Mouse (Mus musculus) cerebellum, adult 11-12 months (tissue): Measurements from ENCODE around the gene Zswim7.
A peak's percentile ranks its signal among the peaks of the same experiment; 100 is the strongest.
"Not testable (repeated sequence)": the region's sequence is repeated elsewhere in the genome, so short reads cannot be mapped to it uniquely, and the experiment has no call there.

Experiments used
- DNase-seq: peaks from one replicate; pipeline ENCODE4 v3.0.0; 2022

Gene Zswim7

DNA sequence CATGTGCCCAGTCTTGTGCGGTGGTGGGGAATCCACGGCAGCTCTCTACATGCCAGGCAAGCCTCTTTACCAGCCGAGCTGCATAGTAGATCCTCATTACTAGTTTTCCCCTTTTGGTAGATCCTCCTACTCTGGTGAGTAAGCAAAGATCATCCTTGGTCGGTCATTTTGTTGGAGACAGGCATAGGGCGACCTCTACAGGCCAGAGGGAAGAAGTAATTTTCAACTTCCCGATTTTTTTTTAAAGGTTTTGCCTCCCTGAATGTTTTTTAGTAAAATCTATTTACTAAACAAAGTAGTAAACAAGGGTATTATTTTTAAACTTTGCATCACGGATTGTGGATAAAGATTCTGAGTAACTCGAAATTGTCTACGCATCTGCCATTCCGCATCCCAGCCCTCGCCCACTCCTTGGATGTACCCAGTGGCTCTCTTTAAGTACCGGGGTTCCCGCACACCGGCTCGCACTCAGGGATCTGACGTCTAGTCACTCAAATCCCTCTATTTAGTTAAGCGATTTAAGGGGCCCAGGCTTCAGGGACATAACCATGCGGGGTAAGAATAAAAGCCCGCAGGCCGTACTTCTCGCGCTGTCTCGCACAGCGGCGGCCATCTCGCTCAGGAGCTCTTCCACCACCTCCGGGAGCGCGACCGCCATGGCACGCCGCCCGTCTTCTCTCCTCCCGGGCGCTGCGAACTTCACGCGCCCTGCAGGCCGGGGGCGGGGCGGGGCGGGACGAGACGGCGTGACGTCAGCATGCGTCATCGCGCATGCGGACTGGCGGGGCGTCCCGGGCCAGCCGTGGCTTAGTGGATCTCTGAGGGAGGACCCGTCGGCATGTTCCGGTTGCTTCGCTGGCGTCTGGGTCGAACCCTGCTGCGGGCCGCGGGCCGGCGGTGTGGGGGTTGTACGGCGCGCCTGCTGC is at the start of gene Zswim7, which contains the start of gene Ttc19:
Zswim7 (minus strand) TSS at position 701 of the 926 bp plus-strand sequence.
Ttc19 (plus strand) TSS at position 799 of the 926 bp plus-strand sequence.
- DNase-seq, result peak; percentile 91

DNA sequence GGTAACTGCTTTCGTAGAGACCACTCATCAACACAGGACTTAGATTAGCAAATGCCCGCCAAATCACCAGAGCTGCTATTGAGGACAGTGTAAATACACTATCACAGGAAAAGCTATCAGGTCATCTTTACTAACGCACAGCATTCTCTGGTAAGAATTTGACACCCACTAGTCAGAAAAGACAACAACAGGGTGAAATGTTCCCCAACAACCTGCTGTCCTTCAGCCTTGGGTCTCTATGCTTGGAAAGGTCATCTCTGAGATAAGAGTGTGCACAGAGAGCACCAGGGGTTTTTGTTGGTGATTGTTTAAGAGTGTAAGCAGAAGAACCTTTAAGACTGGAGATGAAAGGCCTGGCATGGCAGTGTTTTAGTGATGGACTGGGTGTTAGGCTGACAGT is 42.5 kb upstream of the Zswim7 start:
- DNase-seq, result no peak

DNA sequence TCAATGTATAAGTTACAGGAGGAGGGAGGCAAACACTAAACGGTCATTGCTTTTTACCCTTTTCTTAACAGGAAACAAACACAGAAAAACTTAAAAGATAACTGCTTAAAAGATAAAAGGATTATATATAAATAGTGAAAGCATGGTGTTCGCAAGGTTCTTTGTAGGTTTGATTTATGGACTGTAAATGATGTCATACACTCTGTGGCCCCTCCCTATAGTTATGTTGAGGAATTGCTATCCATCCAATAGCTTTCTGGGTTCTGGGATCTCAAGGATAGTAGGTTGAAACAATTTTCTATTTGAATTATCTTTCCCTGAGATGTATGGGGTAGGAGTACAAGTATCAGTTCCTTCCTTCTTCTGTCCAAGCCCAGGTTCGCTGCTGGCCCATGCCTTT is 38.9 kb upstream of the Zswim7 start:
- DNase-seq, result no peak

DNA sequence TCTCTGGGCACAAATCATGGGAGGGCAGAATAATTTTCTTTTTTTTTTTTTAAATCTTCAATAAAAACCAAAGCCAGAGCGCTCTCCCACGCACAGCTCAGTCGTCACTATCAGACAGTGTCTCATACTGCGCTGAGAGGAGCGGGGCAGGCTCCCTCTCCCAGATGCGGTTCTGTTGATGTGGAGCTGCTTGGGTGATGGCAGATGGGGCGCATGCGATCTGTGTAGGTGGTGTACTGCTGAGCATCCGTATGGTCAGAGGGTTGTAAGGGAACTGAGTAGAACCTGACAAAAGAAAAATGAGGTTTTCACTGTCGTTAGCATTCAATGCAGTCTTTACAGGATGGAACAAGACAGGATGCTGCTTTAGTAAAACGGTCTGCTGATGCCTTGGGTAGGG is 36.6 kb upstream of the Zswim7 start:
- peak; percentile 61 for DNase-seq

DNA sequence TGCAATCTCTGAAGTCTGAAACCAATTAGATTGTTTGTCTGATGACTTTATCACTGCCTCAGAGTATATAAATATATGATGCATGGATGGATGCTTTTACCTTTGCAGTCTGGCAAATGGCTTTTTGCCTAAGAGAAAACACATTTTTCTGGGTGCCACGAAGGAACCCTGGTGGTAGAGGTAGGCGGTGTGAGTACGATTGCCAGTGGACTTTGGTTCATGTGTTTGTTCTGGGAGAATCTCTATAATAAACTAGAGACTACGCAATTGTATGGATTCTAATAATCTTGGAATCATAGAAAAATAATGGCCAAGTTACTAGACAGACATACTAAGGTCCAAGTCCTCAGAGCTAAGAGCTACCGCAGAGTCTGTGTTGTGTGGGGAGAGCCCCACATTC is 33.8 kb upstream of the Zswim7 start:
- DNase-seq, result no peak

DNA sequence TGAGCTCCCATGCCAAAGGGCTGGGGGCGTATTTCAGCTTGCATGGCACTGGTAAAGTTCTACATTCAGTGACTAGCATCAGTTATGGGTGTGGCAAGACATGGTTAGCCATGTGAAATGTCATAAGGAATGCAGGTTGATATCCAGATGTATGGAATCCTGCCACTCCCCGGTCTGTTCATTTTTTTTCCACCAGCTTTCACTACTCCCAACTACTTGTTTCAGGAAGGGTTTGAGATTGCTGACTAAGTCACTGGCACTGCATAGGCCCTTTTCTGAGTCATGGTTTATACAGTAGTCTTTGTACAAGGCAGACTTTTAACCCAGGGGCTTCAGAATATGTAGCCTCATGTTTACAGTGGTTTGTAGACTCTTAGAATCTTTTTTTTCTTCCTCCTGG is 28.1 kb upstream of the Zswim7 start:
- no peak for DNase-seq

DNA sequence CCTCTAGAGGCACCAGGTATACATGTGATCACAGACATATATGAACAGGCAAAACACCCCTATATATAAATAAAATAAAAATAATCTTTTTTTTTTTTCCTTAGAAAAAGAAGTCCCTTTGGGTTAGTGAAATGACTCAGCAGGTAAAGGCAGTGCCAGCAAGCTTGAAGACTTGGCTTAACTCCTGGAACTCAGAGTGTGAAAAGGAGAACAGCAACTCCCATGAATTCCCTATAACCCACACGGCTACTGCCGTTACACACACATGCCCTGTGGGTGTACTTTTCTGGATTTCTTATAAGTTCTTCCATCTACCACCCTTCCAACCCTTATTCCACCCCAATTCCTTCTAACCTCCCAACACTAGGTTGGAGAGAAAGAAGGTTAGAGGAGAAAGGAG is 24.7 kb upstream of the Zswim7 start:
- DNase-seq, result no peak

DNA sequence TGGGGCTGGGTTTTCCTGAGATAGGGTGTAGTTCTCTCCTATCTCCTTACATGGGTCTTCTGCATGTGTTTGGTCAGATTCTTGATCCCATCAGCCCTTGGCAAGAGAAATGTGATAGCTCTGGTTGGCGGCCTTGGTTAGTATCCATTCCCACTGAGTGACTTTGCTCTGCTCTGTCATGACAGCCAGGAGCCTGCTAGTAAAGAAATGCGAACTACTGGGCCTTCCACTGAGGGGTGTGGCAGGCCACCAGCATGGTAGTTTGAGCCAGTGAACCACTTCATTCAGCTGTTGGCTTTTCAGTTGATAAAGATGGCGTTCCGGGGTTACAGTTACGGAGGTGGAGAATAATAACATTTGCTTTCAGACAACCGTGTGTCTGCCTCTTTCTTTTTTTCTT is 17.7 kb upstream of the Zswim7 start:
- no peak for DNase-seq

DNA sequence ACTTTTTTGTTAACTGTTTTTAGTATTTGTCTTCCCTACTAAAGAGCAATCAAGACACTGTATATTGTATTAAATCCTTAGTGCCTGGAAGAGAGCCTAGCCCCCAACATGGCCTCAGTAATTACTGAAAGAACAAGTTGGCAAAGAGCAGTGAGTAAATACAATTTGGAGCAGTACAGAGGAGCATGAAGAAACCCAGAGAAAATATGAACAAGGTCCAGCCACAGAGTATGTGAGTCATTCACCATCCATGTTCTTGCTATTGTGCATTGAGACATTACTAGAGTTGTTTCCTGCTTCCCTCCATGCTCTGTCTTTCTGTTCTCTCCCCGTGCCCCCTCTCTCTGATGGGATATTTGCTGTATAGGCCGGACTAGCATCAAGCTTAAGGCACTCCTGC is 12.9 kb upstream of the Zswim7 start:
- DNase-seq, result no peak

DNA sequence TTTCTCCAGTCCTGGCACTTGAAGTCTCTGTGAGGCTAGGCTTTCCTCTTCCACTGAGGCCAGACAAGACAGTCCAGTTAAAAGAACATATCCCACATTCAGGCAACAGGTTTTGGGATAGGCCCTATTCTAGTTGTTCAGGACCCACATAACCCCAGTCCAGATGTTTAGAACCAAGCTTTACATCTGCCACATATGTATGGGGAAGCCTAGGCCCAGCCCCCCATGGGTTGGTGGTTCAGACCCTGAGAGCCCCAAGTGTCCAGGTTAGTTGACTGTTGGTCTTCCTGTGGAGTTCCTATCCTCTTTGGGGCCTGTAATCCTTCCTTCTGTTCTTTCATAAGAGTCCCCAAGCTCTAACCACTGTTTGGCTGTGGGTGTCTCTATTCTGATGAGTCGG is 6.5 kb upstream of the Zswim7 start:
- DNase-seq, result no peak

DNA sequence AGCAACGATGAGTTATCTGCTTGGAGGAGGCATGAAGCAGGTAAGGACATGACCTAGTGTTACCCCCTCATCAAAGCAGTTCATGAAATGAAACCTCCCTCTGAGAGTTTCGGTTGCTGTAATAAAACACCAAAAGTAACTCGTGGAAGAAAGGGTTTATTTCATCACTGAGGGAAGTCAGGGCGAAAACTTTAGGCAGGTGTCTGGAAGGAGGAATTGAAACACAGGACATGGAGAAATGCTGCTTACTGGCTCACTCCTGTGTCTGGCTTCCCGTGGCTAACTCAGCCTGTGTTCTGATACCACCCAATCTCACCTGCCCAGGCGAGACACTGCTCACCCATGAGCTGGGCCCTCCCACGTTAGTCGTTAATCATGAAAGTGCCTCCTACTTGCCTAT is 3.8 kb upstream of the Zswim7 start:
- DNase-seq, result no peak

DNA sequence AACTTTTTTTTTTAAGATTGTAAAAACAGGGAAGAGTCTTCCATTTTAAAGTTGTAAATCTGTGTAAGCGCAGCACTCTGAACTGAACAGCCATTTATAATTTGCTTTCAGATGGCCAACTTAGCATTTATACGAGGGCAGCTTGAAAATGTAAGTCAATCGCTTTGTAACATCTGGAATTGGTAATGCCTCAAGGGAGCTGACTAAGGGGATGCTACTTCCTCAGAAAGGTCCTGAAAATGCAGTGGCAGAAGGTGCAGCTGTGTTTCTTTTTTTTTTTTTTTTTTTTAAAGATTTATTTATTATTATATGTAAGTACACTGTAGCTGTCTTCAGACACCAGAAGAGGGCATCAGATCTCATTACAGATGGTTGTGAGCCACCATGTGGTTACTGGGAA is 2.8 kb upstream of the Zswim7 start:
- DNase-seq, result not testable (repeated sequence)

DNA sequence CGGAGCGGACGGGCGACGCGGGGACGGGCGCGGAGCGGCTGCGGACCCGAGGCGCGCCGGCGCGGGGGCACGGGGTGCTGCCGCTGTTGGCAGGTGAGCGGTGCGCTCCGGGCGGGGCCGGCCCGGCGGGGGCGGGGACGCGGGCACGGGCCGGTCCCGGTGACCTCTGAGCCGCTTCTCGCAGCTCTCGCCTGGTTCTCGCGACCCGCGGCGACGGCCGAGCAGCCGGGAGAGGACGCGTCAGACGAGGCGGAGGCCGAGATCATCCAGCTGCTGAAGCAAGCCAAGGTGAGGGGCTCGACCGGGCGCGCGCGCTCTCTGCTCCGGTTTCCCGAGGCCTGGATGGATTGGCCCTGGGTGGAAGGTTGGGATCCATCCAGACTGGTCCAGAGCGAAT is 424 bp upstream of the Zswim7 start:
- no peak for DNase-seq

DNA sequence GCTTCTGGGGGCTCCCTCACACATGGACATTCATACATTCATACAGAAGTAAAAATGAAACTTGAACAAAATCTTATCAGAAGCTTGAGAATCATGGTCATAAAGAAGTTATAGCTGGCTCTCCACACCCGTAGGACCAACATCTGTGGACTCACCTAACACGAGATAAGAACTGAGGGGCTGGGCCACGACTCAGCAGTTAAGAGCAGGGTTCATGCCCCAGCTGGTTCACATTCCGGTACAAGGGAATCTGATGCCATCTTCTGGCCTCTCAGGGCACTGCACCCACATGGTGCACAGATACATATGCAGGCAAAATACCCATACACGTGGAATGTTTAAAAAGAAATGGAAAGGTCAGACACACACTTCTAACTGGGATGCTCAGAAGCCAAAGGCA is 3.1 kb downstream of the Zswim7 start:
- peak; percentile 18 for DNase-seq

DNA sequence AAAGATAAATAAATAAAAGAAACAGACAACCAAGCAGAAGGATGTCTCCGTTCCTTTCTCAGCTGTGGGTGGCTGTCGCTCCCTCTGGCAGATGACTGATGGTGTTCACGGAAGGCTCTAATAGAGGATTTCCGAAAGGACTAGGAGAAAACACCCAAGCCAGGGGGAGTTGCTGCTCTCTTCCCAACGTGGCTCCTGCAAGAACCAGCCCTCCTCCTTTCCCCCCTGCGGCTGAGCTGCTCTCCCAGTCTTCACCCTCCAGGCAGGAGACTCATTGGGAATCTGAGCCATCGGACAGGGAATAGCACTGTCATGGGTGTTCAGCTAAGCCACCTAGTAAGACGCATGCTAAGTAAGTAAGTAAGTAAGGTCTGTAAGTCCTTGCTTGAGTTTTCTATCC is 4.1 kb downstream of the Zswim7 start:
- DNase-seq, result no peak

DNA sequence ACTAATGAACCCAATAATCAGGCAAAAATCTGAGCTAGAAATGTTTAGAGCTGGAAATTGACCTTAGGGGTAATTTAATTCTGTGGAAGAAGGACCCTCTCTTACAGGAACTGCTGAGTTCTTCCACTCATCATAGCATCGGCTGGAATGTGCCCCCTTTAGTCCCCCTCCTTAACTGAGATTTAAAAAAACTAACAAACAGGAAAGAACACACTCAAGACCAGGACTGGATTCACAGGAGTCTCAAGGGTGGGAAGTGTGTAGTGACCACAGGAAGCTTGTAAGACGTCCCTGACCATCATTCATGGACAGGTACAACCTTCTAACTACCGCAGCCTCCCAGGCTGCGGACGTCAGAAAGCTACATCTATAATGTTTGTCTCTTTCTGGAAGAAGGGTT is 10.3 kb downstream of the Zswim7 start:
- no peak for DNase-seq

DNA sequence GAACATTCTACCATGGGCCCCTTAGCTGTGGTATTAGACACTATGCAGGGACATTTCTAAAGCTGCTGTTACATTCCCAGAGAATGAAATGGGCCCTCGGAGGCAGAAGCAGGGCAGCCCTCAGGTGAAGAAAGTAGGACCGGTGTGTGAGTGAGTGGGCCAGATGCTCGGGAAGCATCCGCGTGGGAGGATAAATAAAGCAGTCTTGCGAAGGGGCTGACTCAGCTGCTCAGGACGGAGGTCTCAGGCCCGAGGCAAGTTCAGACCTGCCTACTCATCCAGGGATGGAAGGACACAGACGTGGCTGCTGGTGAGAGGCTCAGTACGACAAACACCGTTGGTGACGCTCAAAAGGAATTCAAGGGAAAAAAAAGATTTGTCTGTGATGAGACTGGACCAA is 12.1 kb downstream of the Zswim7 start:
- no peak for DNase-seq

DNA sequence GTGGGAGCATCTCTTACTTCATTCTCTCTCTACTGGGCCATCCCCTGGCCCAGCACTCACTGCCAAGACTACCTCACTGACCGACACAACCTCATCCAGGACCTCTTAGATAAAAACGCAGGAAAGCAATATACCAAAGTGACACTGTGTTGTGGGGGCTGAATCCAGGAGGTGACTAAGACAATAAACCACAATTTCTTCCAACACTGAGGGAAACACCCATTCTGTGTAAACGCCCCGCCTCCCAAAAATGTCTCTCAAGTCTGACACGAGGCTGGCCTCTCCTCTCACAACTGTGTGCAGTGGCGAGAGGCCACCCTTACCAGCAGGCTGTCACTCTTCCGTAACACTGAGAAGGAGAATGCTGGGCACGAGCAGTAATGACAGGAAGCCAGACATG is 12.8 kb downstream of the Zswim7 start:
- DNase-seq, result no peak

DNA sequence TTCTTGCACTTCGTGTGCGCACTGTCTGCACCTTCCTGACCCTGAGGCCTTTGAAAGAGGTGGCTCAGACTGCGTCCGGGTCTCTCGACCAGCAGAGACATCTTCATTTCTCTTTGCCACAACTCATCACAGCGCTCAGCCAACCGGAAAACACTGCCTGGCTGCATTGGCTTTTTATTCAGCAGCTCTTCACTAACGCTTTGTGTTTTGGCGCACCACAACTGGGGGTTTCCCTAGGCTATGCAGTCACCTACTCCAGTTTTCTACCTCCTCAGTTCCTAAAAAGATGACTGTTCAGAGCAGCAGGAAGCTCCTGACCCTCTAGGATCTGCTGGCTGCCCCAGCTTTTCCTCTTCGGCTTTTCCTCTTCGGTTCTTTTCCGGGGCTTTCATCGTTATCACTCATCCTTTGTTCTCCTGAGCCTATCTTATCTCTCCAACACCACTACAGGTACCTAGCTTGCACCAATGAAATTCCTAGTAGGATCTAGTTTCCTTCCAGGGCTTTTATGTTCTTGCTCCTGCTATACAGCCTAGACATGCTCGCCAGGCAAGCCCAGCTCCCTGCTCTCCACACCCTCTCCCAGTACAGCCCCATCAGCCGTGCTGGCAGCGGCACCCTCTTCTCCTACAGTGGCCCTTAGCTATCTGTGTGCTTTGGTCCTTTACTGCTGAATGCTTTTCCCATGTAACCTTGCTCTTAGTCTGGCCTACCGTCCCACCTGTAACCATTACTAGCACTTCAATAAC is 14.5 kb downstream of the Zswim7 start:
- DNase-seq, result no peak

DNA sequence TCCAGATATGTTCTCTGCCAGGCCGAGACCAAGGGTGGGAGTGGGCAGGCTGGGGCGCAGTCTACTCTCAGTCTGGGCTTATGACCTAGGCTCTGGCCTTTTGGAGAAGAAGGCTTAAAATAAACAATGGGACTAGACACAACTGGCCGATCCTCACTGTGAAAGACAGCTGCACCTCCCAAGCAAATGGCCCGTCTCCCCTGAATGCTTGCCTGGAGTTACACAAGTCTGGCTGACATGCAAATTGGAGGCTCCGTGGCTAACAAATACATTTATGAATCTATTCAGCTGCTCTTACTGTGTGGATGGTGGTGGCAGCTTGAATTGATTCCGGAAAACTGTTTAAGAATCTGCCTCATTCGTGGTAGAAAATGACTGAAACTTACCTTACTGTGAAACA is 15.5 kb downstream of the Zswim7 start:
- DNase-seq, result no peak

DNA sequence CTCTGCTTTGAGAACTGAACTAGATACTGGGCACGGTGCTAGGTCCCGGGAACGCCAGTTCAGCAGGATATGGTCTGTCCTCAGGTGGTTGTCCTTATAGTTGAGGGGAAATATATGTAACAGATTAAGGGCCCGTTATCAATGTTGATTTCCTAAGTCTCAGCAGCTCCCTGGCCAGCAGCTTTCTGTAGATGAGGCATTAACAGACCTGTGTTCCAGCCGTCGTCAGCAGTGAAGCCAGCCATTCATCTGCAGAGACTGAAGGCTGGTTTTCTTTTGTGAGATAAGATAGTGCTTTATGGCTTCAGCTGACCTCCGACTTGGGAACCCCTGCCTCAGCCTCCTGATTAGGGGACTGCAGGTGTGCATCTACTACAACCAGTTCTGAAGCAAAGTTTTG is 17.2 kb downstream of the Zswim7 start:
- no peak for DNase-seq

DNA sequence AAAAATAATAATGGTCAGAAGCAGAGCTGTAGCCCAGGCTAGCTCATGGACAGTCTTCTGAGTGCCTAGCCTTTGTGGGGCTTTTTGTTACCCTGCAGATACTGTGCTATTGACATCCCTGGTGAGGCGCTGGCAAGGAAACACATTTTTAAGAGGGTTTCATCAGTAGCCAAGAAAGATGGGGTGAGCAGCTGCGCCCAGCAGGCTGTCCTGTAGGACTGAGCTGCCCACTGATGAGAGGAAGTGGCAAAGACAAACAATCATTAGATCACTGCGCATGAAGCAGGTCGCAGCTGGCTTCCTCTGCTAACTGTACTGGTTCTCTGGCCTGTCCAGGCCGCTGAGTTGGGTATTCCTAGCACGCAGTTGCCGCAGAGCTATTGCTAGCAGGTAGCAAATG is 17.6 kb downstream of the Zswim7 start:
- DNase-seq, result no peak

DNA sequence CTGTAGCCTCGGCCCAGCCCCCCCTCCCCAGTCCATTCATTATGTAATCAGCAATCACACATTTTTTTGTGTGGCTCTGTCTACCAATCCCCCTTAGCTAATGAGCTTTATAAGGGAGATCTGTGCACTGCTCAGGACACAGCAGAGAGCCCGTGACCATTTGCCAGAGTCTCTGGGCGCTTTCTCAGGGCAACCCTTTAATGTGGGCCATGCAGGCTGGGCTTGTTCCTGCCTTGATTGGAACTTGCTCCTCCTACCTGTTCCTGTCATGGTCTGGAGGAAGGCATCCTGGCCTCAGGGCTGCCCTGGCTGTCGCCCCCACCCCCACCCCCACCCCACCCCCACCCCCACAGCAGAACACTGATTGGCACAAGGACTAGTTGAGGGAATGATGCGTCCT is 22.0 kb downstream of the Zswim7 start:
- DNase-seq, result no peak

DNA sequence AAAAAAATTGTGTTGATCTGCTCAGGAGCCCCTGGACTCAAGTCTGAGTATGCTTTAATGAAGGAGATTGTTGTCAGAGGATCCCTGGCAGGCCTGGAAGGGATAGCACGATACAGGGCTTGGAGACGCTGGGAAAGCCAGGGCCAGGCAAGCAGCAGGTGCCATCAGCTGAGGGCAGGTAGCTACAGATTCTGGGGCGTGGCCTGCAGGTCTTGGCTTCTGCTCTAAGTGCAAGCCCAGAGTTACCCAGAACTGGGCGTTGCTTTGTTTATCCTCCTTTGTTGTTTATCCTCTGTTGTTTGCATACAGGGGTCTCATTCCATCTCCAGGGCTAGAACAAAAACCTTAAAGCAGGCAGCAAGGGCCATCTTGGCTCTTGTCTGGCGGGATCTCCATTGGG is 27.8 kb downstream of the Zswim7 start:
- no peak for DNase-seq
